Mouse (Mus musculus): Measurements from ENCODE around the gene Plekha7. TPM values are rescaled to one million over a fixed set of nuclear protein-coding genes. Genes with fewer than 3 reads are reported as not detected.

Gene Plekha7
- polyA plus RNA-seq, 1 experiment from 2014 or later, result 9.7 TPM

DNA sequence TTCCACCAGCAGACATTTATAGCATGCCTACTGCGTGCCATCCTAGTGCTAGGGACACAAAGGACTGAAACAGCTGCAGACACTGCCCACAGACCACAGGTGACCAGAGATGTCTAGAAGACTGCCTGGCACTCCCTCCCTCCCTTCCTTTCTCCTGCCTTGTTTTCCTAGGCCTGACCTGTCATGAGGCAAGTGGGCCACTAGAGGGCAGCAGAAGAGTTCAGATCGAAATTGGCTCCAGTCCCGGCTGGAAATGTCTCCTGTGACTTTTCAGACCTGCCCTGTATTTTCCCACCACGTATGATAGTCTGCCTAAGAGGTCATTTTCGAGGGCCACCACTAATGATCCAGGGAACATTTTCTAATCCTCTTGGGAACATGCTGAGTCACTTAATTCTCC, 176.1 kb downstream of the Plekha7 start:
- no peaks in the 10 kb centered on the region for H3K27me3 ChIP-seq
- H3K27ac ChIP-seq (replicated peaks), result peak overlapping the region; percentile 55
- peak; percentile 66 for ATAC-seq (replicated peaks)
- peaks cover 10% of the 10 kb centered on the region for H3K4me1 ChIP-seq
- 5% methylated on average over 5 of the region's 5 CpGs for WGBS
- H3K4me2 ChIP-seq (replicated peaks), result no peak overlapping the region
- H3K9me3 ChIP-seq, result no peaks in the 10 kb centered on the region
- H3K9ac ChIP-seq (replicated peaks), result no peak overlapping the region
- no peaks in the 10 kb centered on the region for H3K36me3 ChIP-seq
- no peak overlapping the region for H3K4me3 ChIP-seq

DNA sequence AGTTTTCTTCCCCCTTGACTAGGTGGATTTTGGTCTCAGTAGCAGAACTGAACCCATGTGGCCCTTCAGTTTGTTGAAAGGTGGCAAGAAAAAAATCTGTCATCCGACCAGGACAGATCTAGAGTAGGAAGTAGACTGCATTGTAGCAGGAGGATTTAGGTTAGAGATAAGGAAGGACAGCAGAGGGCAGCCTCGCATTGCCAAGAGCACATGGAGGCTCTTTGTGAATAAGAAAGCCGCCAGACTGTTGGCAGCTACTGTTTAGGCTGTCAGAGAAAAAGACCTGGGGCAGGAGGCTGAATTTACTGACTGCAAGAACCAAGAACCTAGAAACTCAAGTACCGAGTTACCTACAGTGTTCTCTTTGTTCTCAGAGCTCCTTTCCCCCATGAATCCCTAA, 176.8 kb downstream of the Plekha7 start:
- Histone ChIP-seq H3K4me3 (no peak overlapping the region), H3K27me3 (no peaks in the 10 kb centered on the region), H3K36me3 (no peaks in the 10 kb centered on the region), H3K9me3 (no peaks in the 10 kb centered on the region), H3K4me2 (replicated peaks) (no peak overlapping the region), H3K9ac (replicated peaks) (no peak overlapping the region), H3K4me1 (peaks cover 10% of the 10 kb centered on the region), H3K27ac (replicated peaks) (peak overlapping the region; percentile 55)
- 15% methylated on average over 4 of the region's 4 CpGs for WGBS
- no peak; the same call in 1 of the 2 replicates for ATAC-seq (replicated peaks)

DNA sequence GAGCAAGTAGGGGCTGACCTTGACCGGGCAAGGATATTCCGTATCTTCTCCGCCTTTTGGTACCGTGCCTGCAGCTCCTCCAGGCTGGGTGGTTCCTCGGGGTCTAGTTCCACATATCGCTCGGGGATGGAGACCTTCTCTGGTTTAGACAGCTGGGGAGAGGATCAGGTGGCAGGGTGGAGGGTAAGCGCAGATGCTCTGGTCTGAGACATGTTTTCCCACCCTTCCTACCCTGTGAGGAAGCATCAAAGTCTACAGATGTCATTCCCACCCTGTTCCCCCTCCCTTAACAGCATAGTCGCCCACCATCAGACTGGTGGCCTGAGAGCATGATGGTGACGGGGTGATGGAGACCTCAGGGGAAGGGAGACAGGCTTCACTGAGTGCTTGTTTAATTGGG, 178.8 kb downstream of the Plekha7 start:
- no peaks in the 10 kb centered on the region for H3K27me3 ChIP-seq
- WGBS, result 94% methylated on average over 10 of the region's 10 CpGs

DNA sequence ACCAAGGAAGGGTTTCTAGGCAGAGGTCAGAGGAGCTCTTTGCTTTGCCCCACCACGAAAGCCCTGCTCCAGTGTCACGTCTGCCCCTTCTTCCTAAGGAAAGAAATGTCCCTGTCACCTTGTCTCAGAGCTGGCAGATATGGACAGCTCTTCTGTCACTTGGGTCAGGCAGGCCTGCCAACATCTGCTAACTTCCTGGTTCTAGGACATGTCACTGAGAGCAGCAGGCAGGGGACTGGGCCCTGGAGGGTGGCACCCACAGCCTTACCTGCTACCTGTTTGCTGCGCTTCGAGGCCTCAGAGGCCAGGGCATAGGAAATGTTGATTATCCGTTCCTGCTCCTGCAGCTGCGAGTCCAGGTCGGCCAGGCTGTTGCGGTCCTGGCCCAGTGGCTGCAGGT, 179.9 kb downstream of the Plekha7 start:
- no peaks in the 10 kb centered on the region for H3K9me3 ChIP-seq
- H3K4me1 ChIP-seq, result peaks cover 20% of the 10 kb centered on the region
- no peak overlapping the region for H3K4me2 ChIP-seq (replicated peaks)
- H3K36me3 ChIP-seq, result no peaks in the 10 kb centered on the region
- no peak overlapping the region for H3K4me3 ChIP-seq
- H3K9ac ChIP-seq (replicated peaks), result no peak overlapping the region
- no peaks in the 10 kb centered on the region for H3K27me3 ChIP-seq
- H3K27ac ChIP-seq (replicated peaks), result no peak overlapping the region
- 95% methylated on average over 8 of the region's 8 CpGs for WGBS
- no peak for ATAC-seq (replicated peaks)

More for the DNA sequence above, 178.8 kb downstream of the Plekha7 start:
- H3K4me1 ChIP-seq, result peaks cover 14% of the 10 kb centered on the region
- no peak overlapping the region for H3K9ac ChIP-seq (replicated peaks)
- no peaks in the 10 kb centered on the region for H3K36me3 ChIP-seq
- H3K27ac ChIP-seq (replicated peaks), result no peak overlapping the region
- no peak overlapping the region for H3K4me2 ChIP-seq (replicated peaks)
- no peak for ATAC-seq (replicated peaks)
- H3K9me3 ChIP-seq, result no peaks in the 10 kb centered on the region
- no peak overlapping the region for H3K4me3 ChIP-seq

DNA sequence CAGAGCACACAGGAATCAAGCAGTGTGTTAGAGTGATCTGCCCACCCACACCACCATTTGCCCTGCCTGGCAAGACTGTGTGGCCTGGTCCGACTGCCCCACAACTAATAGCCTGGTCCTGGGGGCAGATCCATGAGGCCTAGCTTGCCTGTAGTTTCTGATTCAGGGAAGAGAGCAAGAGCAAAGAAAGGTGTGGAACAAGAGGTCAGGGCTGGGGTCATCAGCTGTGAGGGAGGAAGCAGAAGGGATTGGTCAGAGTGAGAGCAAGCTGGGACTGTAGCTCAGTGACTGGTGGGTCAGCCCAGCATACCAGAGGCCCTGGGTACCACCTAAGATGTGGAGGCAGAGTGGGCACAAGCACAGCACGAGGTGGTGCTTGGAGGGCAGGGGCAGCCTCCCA, 181.1 kb downstream of the Plekha7 start:
- H3K27ac ChIP-seq (replicated peaks), result no peak overlapping the region
- H3K4me3 ChIP-seq, result no peak overlapping the region
- 82% methylated on average over 2 of the region's 2 CpGs for WGBS
- ATAC-seq (replicated peaks), result no peak
- no peaks in the 10 kb centered on the region for H3K9me3 ChIP-seq
- no peaks in the 10 kb centered on the region for H3K27me3 ChIP-seq
- no peaks in the 10 kb centered on the region for H3K36me3 ChIP-seq
- no peak overlapping the region for H3K9ac ChIP-seq (replicated peaks)
- peaks cover 32% of the 10 kb centered on the region for H3K4me1 ChIP-seq
- no peak overlapping the region for H3K4me2 ChIP-seq (replicated peaks)

DNA sequence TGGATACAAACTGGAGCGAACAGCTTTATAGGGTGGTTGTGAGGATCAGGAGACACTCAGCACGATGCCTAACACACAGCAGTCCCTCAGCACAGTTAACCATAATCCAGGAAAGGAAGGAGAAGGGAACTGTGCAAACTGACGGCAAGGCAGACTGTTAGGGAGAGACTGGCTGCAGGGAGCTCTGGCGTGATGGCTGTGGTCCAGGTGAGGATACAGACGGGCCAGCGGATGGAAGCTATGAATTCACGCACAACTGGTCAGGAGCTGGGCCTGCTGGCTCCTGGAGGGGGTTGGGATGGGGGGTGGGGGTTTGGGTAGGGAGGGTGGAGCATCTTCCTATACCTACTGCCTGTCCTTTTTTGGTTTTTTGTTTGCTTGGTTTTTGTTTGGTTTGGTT, 182.5 kb downstream of the Plekha7 start:
- H3K9ac ChIP-seq (replicated peaks), result no peak overlapping the region
- WGBS, result 71% methylated on average over 7 of the region's 7 CpGs

DNA sequence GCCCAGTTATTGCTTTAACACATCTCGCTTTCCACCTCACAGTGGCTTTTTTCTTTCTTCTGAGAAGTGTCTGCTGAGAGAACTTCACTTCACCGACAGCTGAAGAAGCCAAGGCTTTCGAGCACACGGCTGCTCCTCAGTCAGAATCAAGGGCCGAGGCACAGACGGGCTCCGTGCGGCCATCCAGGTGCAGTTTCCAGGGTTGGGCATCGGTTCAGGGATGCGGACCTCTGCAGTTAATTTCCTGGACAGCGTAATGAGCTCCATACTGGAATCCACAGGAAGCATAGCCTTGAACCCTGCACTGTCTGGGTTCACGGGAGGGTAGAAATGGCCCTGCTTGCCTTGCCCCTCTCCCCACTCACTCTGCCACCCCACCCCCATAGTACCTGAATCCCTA, 184.1 kb downstream of the Plekha7 start:
- no peak overlapping the region for H3K4me2 ChIP-seq (replicated peaks)
- no peaks in the 10 kb centered on the region for H3K9me3 ChIP-seq
- no peak overlapping the region for H3K4me3 ChIP-seq
- 94% methylated on average over 12 of the region's 12 CpGs for WGBS
- H3K36me3 ChIP-seq, result no peaks in the 10 kb centered on the region
- peaks cover 33% of the 10 kb centered on the region for H3K4me1 ChIP-seq
- 0 out of 2 replicates have a peak overlapping the region, but pooled peaks have one; percentile 41 for H3K27ac ChIP-seq (replicated peaks)
- H3K9ac ChIP-seq (replicated peaks), result no peak overlapping the region
- ATAC-seq (replicated peaks), result no peak
- H3K27me3 ChIP-seq, result no peaks in the 10 kb centered on the region

More for the DNA sequence above, 182.5 kb downstream of the Plekha7 start:
- H3K4me1 ChIP-seq, result peaks cover 33% of the 10 kb centered on the region
- no peaks in the 10 kb centered on the region for H3K27me3 ChIP-seq
- H3K4me2 ChIP-seq (replicated peaks), result no peak overlapping the region
- no peak overlapping the region for H3K27ac ChIP-seq (replicated peaks)
- H3K4me3 ChIP-seq, result no peak overlapping the region
- no peaks in the 10 kb centered on the region for H3K9me3 ChIP-seq
- no peak for ATAC-seq (replicated peaks)
- H3K36me3 ChIP-seq, result no peaks in the 10 kb centered on the region

DNA sequence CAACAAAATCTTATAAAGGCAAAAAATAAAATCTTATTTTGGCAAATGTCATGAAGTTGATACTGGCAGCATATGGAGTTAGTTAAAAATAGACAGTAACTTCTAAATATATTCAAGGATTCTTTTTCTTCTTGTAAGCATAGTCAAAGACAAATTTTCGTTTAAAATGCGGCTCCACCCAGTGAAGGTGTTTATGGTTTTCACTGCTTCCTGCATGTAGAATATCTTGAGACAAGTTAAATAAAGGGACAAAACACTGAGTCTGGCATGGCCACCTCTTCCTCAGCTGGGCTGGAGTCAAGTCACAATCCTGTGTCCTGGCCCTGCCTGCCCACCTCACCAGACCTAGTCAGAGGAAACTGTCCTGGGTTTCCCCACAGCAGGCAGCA, 184.6 kb downstream of the Plekha7 start:
- H3K36me3 ChIP-seq, result no peaks in the 10 kb centered on the region
- no peaks in the 10 kb centered on the region for H3K27me3 ChIP-seq
- H3K27ac ChIP-seq (replicated peaks), result 0 out of 2 replicates have a peak overlapping the region, but pooled peaks have one; percentile 41
- no peaks in the 10 kb centered on the region for H3K9me3 ChIP-seq
- 76% methylated on average over 2 of the region's 2 CpGs for WGBS
- no peak overlapping the region for H3K4me3 ChIP-seq
- H3K9ac ChIP-seq (replicated peaks), result no peak overlapping the region
- H3K4me2 ChIP-seq (replicated peaks), result no peak overlapping the region
- H3K4me1 ChIP-seq, result peaks cover 33% of the 10 kb centered on the region
- ATAC-seq (replicated peaks), result no peak

DNA sequence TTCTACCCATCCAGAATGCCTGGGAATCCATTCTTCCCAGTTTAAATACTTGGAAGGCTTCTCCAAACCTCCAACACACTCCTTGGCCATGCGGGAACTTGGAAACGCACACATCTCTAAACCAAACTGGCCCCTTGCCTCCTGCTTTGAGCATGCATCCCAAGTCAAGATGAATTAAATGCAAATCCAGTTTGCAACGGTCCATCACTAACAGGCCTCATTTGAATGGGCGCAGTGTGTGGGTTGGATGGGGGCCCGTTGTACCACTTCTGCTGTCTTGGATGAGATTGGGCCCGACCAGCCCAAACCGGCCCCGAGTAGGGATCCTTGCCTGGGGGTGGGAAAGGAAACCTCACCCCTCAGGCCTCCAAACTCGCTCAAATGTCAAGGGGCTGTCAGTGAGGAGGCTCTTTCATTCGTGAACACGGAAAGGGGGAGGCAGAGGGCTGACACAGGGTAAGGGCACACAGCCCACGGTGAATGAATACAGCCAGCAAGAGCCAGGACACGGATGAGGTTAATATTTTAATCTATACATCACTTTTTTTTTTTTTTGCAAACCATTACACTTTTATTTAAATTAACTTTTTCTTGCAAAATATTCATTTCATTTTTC, 185.1 kb downstream of the Plekha7 start:
- peaks cover 33% of the 10 kb centered on the region for H3K4me1 ChIP-seq
- 26% methylated on average over 13 of the region's 13 CpGs for WGBS
- no peak overlapping the region for H3K4me2 ChIP-seq (replicated peaks)
- H3K9ac ChIP-seq (replicated peaks), result no peak overlapping the region
- peak overlapping the region; percentile 51 for H3K27ac ChIP-seq (replicated peaks)
- no peaks in the 10 kb centered on the region for H3K9me3 ChIP-seq
- ATAC-seq (replicated peaks), result peak; percentile 69
- no peaks in the 10 kb centered on the region for H3K27me3 ChIP-seq
- no peaks in the 10 kb centered on the region for H3K36me3 ChIP-seq
- H3K4me3 ChIP-seq, result no peak overlapping the region

DNA sequence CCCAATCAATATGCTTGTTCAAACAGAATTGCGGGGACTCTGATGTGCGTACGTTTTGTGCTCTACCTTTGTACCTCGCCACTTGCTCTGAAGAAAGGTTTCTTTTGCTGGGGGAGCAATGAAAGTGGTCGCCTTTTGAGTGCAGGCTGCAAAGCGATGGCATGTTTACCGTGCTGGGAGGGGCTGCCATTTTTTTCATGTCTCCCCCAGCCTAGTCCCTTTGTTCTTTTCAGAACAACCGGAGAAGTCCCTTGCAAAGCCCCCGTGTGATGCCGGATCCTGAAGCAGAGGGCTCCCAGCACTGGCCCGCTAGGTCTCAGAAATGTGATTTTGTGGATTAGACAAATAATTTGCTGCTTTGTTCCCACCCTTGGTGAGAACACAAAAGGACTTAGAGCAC, 187.0 kb downstream of the Plekha7 start:
- H3K4me2 ChIP-seq (replicated peaks), result no peak overlapping the region
- no peak overlapping the region for H3K4me3 ChIP-seq
- no peak for ATAC-seq (replicated peaks)
- 16% methylated on average over 11 of the region's 11 CpGs for WGBS
- H3K27ac ChIP-seq (replicated peaks), result no peak overlapping the region
- H3K36me3 ChIP-seq, result no peaks in the 10 kb centered on the region
- no peaks in the 10 kb centered on the region for H3K9me3 ChIP-seq
- H3K4me1 ChIP-seq, result peaks cover 33% of the 10 kb centered on the region
- H3K27me3 ChIP-seq, result no peaks in the 10 kb centered on the region
- H3K9ac ChIP-seq (replicated peaks), result no peak overlapping the region

DNA sequence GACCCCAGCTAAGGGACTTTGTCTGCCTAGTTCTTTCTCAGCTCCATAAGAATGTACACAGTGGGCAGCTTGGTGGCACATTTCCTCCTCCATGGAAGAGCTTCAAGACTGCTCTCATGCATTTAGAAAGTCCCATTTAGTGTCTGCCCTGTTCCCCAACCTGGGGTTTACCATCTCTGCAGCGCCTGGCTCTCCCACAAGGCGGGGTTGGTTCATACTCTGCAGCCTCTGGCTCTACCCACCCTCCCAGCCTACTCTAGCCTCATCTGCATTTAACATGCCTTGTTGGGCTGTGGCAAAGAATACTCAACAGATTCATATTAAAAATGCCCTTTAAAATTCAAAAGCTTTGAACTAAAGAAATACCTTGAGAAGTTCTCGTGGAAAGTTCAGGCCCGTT, 187.4 kb downstream of the Plekha7 start:
- peaks cover 33% of the 10 kb centered on the region for H3K4me1 ChIP-seq
- 52% methylated on average over 4 of the region's 4 CpGs for WGBS
- H3K9ac ChIP-seq (replicated peaks), result no peak overlapping the region
- no peaks in the 10 kb centered on the region for H3K36me3 ChIP-seq
- ATAC-seq (replicated peaks), result no peak
- H3K4me3 ChIP-seq, result no peak overlapping the region
- no peak overlapping the region for H3K27ac ChIP-seq (replicated peaks)
- H3K27me3 ChIP-seq, result no peaks in the 10 kb centered on the region
- H3K4me2 ChIP-seq (replicated peaks), result no peak overlapping the region
- no peaks in the 10 kb centered on the region for H3K9me3 ChIP-seq

DNA sequence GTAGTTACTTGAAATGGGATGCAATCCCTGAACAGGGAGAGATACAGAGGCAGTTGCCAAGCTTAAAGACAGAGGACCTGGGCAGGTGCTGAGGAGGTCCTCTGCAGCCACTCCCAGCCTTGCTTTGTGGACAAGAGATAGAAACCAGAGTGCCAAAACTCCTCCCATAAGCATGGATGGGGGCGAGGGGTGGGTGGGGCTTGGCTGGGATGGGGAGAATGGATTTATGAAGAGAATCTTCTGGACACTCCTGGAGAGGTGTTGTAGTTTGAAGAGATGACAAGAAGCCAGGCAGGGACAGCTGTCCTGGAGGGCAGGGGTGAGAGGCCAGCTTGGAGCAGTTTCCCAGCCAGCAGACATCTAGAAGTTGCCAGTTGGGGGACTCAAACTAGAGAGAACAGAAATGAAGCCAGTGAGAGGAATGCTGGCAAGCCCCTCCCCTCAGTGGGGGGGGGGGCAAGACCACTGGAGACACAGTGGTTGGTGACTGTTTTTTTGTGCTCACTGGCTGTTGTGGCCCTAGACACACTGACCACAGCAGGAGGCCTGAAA, 188.8 kb downstream of the Plekha7 start:
- no peak overlapping the region for H3K4me2 ChIP-seq (replicated peaks)
- H3K27ac ChIP-seq (replicated peaks), result no peak overlapping the region
- H3K4me3 ChIP-seq, result no peak overlapping the region
- H3K9ac ChIP-seq (replicated peaks), result no peak overlapping the region
- H3K27me3 ChIP-seq, result no peaks in the 10 kb centered on the region
- ATAC-seq (replicated peaks), result no peak
- H3K4me1 ChIP-seq, result peaks cover 29% of the 10 kb centered on the region
- H3K9me3 ChIP-seq, result no peaks in the 10 kb centered on the region
- 48% methylated on average over 1 of the region's 1 CpGs for WGBS
- no peaks in the 10 kb centered on the region for H3K36me3 ChIP-seq

DNA sequence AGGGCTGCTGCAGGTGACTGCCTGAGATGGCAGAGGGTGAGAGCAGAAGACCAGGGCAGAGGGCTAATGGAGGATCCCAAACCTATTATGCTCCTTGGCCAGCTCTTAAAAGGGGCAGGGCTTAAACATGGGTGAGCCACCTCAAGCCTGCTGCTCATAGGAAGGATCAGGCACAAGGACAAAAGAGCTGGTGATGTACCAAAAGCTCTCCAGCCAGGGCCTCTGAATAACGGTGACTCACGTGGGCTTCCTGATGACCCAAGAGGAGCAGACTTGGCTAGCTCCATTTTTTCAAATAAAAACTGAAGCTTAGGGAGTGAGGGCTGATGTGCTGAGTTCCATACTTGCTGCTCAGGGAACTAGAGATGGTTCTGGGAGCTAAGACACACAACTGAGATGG, 192.2 kb downstream of the Plekha7 start:
- H3K27ac ChIP-seq (replicated peaks), result no peak overlapping the region
- no peak for ATAC-seq (replicated peaks)
- H3K27me3 ChIP-seq, result no peaks in the 10 kb centered on the region
- WGBS, result 80% methylated on average over 2 of the region's 2 CpGs
- H3K9ac ChIP-seq (replicated peaks), result no peak overlapping the region
- H3K4me3 ChIP-seq, result no peak overlapping the region
- no peaks in the 10 kb centered on the region for H3K9me3 ChIP-seq
- H3K4me1 ChIP-seq, result peaks cover under 1% of the 10 kb centered on the region; the same call in 1 of the 2 replicates
- no peak overlapping the region for H3K4me2 ChIP-seq (replicated peaks)
- no peaks in the 10 kb centered on the region for H3K36me3 ChIP-seq
